Mouse (Mus musculus): ENCODE measurements around the gene Gm20388. TPM values are rescaled to one million over a fixed set of nuclear protein-coding genes. Genes with fewer than 3 reads are reported as not detected.

Gm20388 gene
- polyA plus RNA-seq, 1 experiment from 2014 or later, result 7.4 TPM

DNA sequence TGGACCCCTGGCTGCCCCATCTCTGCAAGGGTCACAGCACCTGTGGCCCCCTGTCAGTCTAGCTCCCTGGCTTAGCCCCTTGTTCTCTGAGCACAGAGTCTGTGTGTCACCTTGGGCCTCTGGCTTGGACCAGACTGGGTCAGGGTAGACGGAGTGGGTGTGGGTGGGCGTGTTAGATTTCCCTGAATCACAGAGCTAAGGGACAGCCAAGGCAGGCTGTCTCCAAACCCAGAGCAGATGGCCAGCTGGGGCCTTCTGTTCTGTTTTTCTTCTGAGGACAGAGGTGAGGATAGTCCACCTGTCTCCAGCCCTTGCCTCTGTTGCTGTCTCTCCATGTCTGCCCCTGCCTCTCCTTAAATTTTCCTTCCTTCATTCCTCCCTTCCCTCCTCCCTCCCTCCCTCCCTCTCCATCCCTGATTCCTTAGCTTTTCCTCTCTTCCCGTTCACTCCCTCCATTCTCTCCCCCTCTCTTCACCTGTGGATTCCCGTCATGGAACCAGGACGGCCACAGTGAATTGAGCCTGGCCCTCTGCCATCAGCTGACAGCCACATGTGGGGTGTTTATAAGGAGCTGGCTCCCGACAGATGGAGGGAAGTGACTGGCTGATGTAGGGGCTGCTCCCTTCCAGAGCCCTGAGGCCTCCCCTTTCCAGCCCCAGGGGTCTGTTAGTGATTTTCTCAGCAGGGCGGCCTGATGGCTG is 1852.5 kb downstream of the Gm20388 start:
- Histone ChIP-seq H3K9me3 (replicated peaks; ENCODE audit: control insufficient read depth, low read length) (no peaks in the 10 kb centered on the region), H3K27me3 (ENCODE audit: control insufficient read depth, insufficient read depth, low read length) (no peaks in the 10 kb centered on the region), H3K36me3 (ENCODE audit: control insufficient read depth, insufficient read depth, low read length) (no peaks in the 10 kb centered on the region), H3K4me2 (ENCODE audit: low read depth, low read length) (no peak overlapping the region), H3K4me1 (ENCODE audit: control insufficient read depth, insufficient read depth, low read length) (no peaks in the 10 kb centered on the region), H3K27ac (ENCODE audit: low read length) (no peak overlapping the region), H3K9ac (ENCODE audit: low read length) (no peak overlapping the region), H3K4me3 (replicated peaks; ENCODE audit: low read length) (no peak overlapping the region)
- ATAC-seq (ENCODE audit: insufficient read depth, low FRiP score), result no peak
- WGBS, result 50% methylated on average over 7 of the region's 7 CpGs

DNA sequence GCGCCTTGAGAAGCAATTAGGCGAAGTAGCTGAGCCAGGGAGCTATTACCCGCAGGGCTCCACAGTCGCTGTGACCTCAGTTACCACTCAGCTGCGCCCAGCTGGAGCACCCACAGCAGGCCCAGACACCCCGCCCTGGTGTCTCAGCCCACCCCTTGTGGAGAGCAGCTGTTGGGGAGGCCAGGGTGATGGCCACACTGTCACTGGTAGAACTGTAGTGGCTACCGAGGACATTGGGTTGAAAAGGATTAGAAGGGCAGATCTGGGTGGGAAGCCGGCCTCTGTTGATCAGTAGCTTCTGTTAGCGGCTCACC is 1853.0 kb downstream of the Gm20388 start:
- Histone ChIP-seq H3K36me3 (ENCODE audit: control insufficient read depth, insufficient read depth, low read length) (no peaks in the 10 kb centered on the region), H3K4me3 (replicated peaks; ENCODE audit: low read length) (no peak overlapping the region), H3K4me2 (ENCODE audit: low read depth, low read length) (no peak overlapping the region), H3K9ac (ENCODE audit: low read length) (no peak overlapping the region), H3K27ac (ENCODE audit: low read length) (no peak overlapping the region), H3K9me3 (replicated peaks; ENCODE audit: control insufficient read depth, low read length) (no peaks in the 10 kb centered on the region), H3K4me1 (ENCODE audit: control insufficient read depth, insufficient read depth, low read length) (no peaks in the 10 kb centered on the region), H3K27me3 (ENCODE audit: control insufficient read depth, insufficient read depth, low read length) (no peaks in the 10 kb centered on the region)
- no peak for ATAC-seq (ENCODE audit: insufficient read depth, low FRiP score)
- 66% methylated on average over 9 of the region's 9 CpGs for WGBS

DNA sequence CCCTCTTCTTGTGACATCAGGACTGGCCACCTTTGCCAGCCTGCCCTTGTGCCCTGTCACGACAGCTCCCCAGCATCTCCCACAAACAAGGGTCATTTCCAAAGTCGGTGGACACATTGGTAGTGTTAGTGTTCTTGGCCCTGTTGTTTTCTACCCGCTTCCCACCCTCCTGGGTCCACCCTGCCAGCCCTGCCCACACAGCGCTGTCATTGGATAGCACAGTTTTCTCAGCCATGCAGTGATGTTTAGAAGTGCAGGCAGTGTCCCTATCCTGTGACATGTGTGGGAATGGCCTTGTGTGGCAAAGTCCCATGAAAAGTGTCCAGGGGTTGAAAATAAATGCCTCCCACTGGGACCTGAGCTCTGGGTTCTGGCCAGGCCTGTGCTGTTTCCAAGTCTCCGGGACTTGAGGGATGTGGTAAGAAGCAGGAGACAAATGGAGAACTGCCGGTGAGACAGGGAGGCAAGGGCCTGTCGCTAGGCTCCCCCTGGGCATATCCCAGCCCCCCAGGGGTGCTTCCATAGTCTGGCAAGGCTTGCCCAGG is 1855.0 kb downstream of the Gm20388 start:
- no peak for ATAC-seq (ENCODE audit: insufficient read depth, low FRiP score)
- Histone ChIP-seq H3K36me3 (ENCODE audit: control insufficient read depth, insufficient read depth, low read length) (no peaks in the 10 kb centered on the region), H3K9ac (ENCODE audit: low read length) (no peak overlapping the region), H3K27ac (ENCODE audit: low read length) (no peak overlapping the region), H3K4me1 (ENCODE audit: control insufficient read depth, insufficient read depth, low read length) (no peaks in the 10 kb centered on the region), H3K27me3 (ENCODE audit: control insufficient read depth, insufficient read depth, low read length) (no peaks in the 10 kb centered on the region), H3K4me3 (replicated peaks; ENCODE audit: low read length) (no peak overlapping the region), H3K4me2 (ENCODE audit: low read depth, low read length) (no peak overlapping the region), H3K9me3 (replicated peaks; ENCODE audit: control insufficient read depth, low read length) (no peaks in the 10 kb centered on the region)
- whole genome bisulfite sequencing, result 75% methylated on average over 7 of the region's 7 CpGs

DNA sequence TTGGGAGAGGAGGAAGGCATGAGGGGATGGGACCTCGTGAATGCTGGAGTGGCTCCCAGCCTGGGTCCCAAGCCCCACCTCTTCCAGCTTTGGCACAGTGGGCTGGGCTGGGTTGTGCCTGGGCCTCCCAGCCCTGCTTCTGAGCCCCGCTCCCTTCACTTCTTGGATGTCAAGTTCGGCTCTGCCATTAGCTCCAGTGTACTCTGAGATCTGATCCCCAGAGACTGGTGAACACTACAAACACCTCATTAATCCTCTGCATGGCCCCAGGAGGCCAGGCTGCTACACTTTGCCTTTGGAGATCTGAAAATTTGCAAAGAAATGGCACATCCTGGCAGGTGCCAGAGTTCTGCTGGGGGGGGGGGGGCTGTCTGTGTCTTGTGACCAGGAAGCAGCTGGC is 1858.5 kb downstream of the Gm20388 start:
- Histone ChIP-seq H3K9me3 (replicated peaks; ENCODE audit: control insufficient read depth, low read length) (no peaks in the 10 kb centered on the region), H3K4me1 (ENCODE audit: control insufficient read depth, insufficient read depth, low read length) (no peaks in the 10 kb centered on the region), H3K4me3 (replicated peaks; ENCODE audit: low read length) (no peak overlapping the region), H3K27me3 (ENCODE audit: control insufficient read depth, insufficient read depth, low read length) (no peaks in the 10 kb centered on the region), H3K4me2 (ENCODE audit: low read depth, low read length) (no peak overlapping the region), H3K9ac (ENCODE audit: low read length) (no peak overlapping the region), H3K27ac (ENCODE audit: low read length) (no peak overlapping the region), H3K36me3 (ENCODE audit: control insufficient read depth, insufficient read depth, low read length) (no peaks in the 10 kb centered on the region)
- no peak for ATAC-seq (ENCODE audit: insufficient read depth, low FRiP score)
- WGBS, result 59% methylated on average over 3 of the region's 3 CpGs

DNA sequence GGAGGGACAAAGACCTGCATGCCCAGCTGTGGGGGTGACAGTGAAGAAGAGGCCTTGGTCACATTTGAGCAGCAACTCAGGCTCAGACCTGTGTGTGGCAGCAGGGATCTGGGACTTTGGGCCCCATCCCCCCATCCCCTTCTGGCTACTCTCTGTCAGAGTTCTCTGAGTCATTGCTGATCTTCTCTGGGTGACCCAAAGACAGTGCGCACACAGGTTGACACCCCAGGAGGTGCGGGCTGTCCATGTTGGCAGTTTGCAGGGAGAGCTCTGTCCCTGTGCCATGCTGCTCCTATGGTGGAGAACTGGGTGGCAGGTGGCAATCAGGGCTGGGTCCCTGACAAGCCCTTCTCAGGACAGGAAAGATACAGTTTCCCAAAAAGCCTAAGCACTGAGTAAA is 1859.0 kb downstream of the Gm20388 start:
- Histone ChIP-seq H3K4me3 (replicated peaks; ENCODE audit: low read length) (no peak overlapping the region), H3K4me2 (ENCODE audit: low read depth, low read length) (no peak overlapping the region), H3K4me1 (ENCODE audit: control insufficient read depth, insufficient read depth, low read length) (no peaks in the 10 kb centered on the region), H3K36me3 (ENCODE audit: control insufficient read depth, insufficient read depth, low read length) (no peaks in the 10 kb centered on the region), H3K27me3 (ENCODE audit: control insufficient read depth, insufficient read depth, low read length) (no peaks in the 10 kb centered on the region), H3K27ac (ENCODE audit: low read length) (no peak overlapping the region), H3K9me3 (replicated peaks; ENCODE audit: control insufficient read depth, low read length) (no peaks in the 10 kb centered on the region), H3K9ac (ENCODE audit: low read length) (no peak overlapping the region)
- ATAC-seq (ENCODE audit: insufficient read depth, low FRiP score), result no peak
- WGBS, result 89% methylated on average over 2 of the region's 2 CpGs

DNA sequence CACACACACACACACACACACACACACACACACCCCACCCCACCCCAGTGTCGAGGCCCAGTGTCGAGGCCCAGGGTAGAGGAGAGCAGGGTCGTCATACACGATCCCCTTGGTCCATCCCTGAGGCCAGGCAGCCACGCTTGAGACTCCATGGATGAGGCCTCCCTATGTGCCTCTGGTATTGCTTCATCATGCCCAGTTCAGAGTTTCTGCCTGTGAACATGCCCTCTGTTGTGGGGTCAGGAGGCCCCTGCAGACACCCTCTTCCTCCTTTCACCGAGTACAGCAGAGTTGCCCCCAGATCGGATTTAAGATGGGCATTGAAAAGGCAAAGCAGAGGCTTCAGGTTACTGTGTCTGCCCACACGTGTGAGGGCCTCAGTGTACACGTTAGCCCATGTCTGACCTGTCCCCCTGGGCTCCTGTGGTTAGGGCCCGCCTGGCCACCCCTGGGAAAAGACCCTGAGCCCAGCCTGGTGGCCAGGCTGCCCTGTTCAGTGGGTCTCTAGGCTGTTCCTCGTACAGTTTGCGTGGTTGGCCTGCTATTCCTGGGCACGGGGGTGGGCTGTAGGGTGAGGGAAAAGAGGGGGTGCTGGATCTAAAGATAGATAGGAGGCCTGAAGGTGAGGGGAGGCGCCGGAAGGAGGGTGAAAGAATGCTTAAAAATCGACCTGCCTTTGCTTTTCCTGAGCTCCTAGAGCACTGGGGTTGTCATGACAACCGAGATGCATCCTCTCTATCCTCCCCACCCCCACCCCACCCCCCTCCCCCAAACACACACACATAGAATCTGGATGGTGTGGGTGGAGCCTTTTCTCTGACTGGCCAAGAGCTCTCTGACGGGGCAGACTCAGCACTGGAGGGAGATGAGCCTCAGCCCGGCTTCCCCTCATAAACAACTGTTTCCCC is 1860.5 kb downstream of the Gm20388 start:
- Histone ChIP-seq H3K27me3 (ENCODE audit: control insufficient read depth, insufficient read depth, low read length) (no peaks in the 10 kb centered on the region), H3K9me3 (replicated peaks; ENCODE audit: control insufficient read depth, low read length) (no peaks in the 10 kb centered on the region), H3K4me1 (ENCODE audit: control insufficient read depth, insufficient read depth, low read length) (no peaks in the 10 kb centered on the region), H3K4me3 (replicated peaks; ENCODE audit: low read length) (no peak overlapping the region), H3K36me3 (ENCODE audit: control insufficient read depth, insufficient read depth, low read length) (no peaks in the 10 kb centered on the region), H3K9ac (ENCODE audit: low read length) (no peak overlapping the region), H3K4me2 (ENCODE audit: low read depth, low read length) (no peak overlapping the region), H3K27ac (ENCODE audit: low read length) (no peak overlapping the region)
- WGBS, result 35% methylated on average over 19 of the region's 19 CpGs
- ATAC-seq (ENCODE audit: insufficient read depth, low FRiP score), result no peak

DNA sequence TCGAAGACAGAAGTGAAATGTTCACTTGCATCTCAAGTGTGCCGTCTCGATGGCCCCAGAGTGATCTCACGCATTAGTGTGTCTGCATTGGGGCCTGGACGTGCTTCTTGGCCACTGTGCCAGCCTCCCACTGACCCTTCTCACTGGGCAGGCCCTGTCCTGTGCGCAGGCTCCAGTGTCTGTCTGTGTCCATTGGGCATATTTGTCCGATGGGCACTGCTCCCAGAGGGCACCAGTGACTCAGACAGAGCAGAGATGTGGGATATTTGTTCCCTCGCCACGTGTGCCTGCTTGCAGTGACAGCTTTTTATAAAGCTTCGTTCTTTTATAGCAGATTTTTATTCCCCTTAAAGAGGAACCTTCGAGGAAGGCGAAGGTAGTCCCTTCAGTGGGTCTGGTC is 1863.2 kb downstream of the Gm20388 start:
- Histone ChIP-seq H3K36me3 (ENCODE audit: control insufficient read depth, insufficient read depth, low read length) (no peaks in the 10 kb centered on the region), H3K4me2 (ENCODE audit: low read depth, low read length) (no peak overlapping the region), H3K27ac (ENCODE audit: low read length) (no peak overlapping the region), H3K9ac (ENCODE audit: low read length) (no peak overlapping the region), H3K9me3 (replicated peaks; ENCODE audit: control insufficient read depth, low read length) (no peaks in the 10 kb centered on the region), H3K27me3 (ENCODE audit: control insufficient read depth, insufficient read depth, low read length) (no peaks in the 10 kb centered on the region), H3K4me3 (replicated peaks; ENCODE audit: low read length) (no peak overlapping the region), H3K4me1 (ENCODE audit: control insufficient read depth, insufficient read depth, low read length) (no peaks in the 10 kb centered on the region; the same call in 1 of the 2 replicates)
- 85% methylated on average over 12 of the region's 12 CpGs for WGBS
- no peak for ATAC-seq (ENCODE audit: insufficient read depth, low FRiP score)

DNA sequence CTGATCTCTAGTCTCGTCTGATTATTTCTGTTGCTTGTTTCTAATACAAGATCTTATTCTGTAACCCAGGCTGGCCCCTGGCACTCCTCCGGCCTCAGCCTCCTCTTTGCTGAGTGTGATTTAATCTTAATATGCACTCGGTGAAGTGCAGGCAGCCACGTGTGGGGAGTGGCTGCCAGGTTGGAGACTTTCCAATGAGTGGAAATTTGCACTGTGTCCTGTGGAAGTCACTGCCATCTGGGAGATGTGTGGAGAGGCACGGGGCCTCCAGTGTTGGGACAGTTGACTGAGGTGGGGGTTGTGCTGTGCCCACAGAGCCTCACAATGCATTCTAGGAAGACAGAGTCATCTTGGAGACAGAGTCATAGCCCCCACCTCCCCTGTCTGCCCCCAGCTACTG is 1871.9 kb downstream of the Gm20388 start:
- no peaks in the 10 kb centered on the region; the same call in 1 of the 2 replicates for H3K4me1 ChIP-seq (ENCODE audit: control insufficient read depth, insufficient read depth, low read length)
- H3K27me3 ChIP-seq (ENCODE audit: control insufficient read depth, insufficient read depth, low read length), result no peaks in the 10 kb centered on the region
- H3K36me3 ChIP-seq (ENCODE audit: control insufficient read depth, insufficient read depth, low read length), result no peaks in the 10 kb centered on the region
- no peaks in the 10 kb centered on the region for H3K9me3 ChIP-seq (replicated peaks; ENCODE audit: control insufficient read depth, low read length)
- no peak overlapping the region for H3K4me2 ChIP-seq (ENCODE audit: low read depth, low read length)
- no peak overlapping the region for H3K4me3 ChIP-seq (replicated peaks; ENCODE audit: low read length)
- no peak for ATAC-seq (ENCODE audit: insufficient read depth, low FRiP score)
- H3K9ac ChIP-seq (ENCODE audit: low read length), result no peak overlapping the region
- H3K27ac ChIP-seq (ENCODE audit: low read length), result no peak overlapping the region
- 51% methylated on average over 5 of the region's 5 CpGs for whole genome bisulfite sequencing

DNA sequence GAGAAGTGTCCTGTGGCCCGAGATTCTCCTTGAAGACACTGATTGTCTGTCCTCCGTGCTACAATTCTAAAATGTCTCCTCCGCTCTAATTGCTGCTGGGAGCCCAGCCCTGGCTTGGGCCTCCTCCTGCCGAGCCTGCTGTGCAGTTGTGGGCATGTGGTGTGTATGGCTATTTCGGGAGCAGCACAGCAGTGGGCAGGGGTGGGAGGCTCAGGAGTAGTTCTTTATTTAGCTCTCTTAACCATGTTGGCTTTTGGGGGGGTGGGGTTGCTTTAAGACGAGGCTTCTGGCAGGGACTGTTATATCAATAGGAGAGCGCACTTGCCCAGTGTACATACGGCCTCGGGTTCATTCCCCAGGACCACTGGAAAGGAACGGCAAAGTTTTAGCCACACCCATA is 1875.9 kb downstream of the Gm20388 start:
- Histone ChIP-seq H3K9ac (ENCODE audit: low read length) (no peak overlapping the region), H3K4me2 (ENCODE audit: low read depth, low read length) (no peak overlapping the region), H3K27me3 (ENCODE audit: control insufficient read depth, insufficient read depth, low read length) (no peaks in the 10 kb centered on the region), H3K9me3 (replicated peaks; ENCODE audit: control insufficient read depth, low read length) (no peaks in the 10 kb centered on the region), H3K4me3 (replicated peaks; ENCODE audit: low read length) (no peak overlapping the region), H3K27ac (ENCODE audit: low read length) (no peak overlapping the region), H3K4me1 (ENCODE audit: control insufficient read depth, insufficient read depth, low read length) (no peaks in the 10 kb centered on the region), H3K36me3 (ENCODE audit: control insufficient read depth, insufficient read depth, low read length) (no peaks in the 10 kb centered on the region)
- WGBS, result 46% methylated on average over 10 of the region's 10 CpGs
- no peak for ATAC-seq (ENCODE audit: insufficient read depth, low FRiP score)
